Mouse (Mus musculus): ENCODE measurements around the gene Pi4ka.
A peak's percentile ranks its signal among the peaks of the same experiment; 100 is the strongest.
"Not testable (repeated sequence)": the region's sequence is repeated elsewhere in the genome, so short reads cannot be mapped to it uniquely, and the experiment has no call there.

Pi4ka gene

DNA sequence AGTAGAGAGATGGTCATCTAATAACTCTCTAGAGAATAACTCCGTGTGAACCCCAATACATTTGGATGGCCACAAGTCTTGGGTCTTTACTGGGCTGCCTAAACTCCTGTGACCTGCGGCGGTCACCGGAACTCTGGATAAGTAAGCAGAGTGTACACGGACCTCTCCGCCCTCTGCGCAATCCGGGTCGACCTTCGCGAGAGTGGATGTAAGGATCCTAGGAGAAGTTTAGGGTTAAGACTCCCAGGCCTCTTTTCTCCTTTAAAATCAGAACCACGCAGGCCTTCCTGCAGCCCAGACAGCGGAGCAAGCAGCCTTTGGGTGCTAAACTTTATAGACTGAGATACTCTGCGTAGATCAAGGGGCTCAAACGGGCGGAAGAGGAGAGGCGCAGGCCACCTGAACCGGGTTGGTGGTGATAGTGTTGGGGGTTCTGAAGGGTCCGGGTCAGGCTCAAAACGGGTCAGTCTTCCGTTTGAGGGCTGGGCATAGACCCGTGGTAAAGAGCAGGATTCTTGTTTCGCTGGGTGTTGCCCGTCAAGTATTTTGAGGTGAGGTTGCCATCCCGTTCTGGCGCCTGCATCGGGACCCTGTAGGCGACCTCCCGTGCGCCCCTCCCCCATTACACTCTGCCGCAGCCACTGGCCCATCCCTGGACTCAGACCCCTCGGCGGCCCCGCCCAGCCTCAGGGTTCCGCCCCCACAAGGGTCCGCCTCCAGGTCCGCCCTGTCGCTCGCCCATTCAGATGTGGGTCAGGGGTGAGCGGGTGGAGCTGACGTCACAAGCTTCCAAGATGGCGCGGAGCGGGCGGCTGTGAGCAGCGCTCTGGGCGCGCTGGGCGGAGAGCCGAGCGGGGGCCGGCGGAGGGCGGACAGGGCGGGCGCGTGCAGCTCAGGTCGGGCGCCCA lies 173.1 kb downstream of the Pi4ka start, which contains the start of gene Hic2:
Gene Hic2 (plus strand): TSS at position 779 of the 908 bp plus-strand sequence.
- DNase-seq (ENCODE audit: low read depth), result peak; percentile 89

DNA sequence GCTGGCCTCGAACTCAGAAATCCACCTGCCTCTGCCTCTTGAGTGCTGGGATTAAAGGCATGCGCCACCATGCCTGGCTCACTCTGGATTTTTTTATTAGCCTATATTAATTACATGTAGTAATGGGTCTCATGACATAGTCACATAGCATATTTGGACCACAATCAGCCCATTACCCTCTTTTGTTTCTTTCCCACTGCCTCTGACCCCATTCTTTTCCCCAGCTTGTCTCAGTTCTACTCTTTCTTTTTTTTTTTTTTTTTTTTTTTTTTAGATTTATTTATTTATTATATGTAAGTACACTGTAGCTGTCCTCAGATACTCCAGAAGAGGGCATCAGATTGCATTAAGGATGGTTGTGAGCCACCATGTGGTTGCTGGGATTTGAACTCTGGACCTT lies 174.6 kb downstream of the Pi4ka start:
- not testable (repeated sequence) for DNase-seq (ENCODE audit: low read depth)

All from naive thymus-derived CD4-positive, alpha-beta T cell, adult 2 months (primary cell).